Mouse (Mus musculus): ENCODE data around the gene Cntfr.
"Not testable (repeated sequence)": the region's sequence is repeated elsewhere in the genome, so short reads cannot be mapped to it uniquely, and the experiment has no call there.

Gene Cntfr

GRCm38 (mm10) chr4:41710229-41710628, 13.3 kb upstream of the Cntfr start:
- no peak for DNase-seq (ENCODE audit: low spot score in 2 of 2)

DNA sequence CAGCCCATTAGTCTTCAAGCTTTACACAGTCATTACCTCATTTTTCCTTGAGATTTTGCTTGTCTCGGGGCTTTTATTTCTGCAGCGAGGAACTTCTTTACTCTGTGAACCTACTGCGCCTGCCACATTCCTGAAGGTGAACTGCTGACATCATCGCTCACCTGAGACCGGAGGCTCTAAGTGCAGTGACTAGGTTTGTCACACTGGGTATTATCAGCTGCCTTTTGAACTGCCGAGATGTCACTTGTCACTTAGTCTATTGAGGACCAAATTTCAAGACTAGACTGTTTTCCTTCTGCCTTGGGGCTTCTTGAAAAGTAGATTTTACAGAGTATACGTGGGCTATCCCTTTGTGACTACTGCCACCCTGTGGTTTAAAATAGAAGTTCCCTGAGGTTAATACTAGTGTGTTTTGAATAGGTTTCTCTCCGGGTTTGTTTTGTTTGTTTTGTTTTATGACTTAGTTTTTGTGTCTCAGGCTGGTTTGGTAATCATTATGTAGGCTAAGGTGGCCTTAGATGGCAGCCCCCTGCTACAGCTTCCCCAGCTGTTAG, 11.4 kb upstream of the Cntfr start:
- DNase-seq (ENCODE audit: low spot score in 2 of 2) = no peak

DNA sequence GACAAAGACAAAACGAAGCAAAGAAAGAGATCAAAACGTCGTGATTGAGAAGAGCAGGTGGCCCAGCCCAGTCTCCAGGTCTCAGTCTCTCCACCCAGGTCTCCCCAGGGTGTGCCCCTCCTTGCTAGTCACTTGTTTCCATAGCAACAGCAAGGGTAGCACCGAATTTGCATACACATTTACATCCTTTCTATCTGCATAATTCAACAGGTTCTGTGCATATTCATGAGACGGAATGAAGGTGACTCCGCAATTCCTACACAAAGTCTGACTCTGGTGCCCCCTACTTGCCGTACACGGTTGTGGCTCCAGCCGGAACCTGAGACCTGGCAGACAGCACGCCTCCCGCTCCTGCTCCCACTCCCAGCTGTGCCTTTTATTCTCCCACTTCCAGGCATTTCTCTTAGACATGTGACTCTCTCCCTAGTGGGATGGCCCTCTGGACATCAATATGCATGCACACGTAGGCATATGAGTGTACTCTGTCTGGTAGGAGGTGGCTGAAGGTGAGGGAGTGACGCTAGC, 10.2 kb upstream of the Cntfr start:
- DNase-seq (ENCODE audit: low spot score in 2 of 2) = peak; percentile 69 to 80

GRCm38 (mm10) chr4:41705922-41706754, 9.2 kb upstream of the Cntfr start:
- no peak for DNase-seq (ENCODE audit: low spot score in 2 of 2)

DNA sequence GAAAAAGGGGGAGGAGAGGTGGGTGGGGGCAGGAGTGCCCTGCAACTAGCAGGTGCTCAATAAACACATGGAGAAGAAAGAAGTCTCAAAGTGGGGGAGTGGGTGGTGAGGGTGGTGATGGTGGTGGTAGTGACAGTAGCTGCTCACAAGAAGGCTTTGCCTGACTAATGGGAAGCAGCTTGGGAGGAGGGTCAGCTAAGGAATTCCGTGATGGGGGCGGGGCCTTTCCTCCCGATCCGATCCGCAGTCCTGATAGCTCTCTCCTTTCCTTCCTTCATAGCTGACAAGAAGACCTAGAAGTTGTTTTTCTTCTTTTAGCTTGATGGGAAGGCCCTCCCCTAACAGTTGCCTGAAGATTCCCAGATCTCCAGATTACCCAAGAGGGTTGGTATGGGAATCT, 7.8 kb upstream of the Cntfr start:
- DNase-seq (ENCODE audit: low spot score in 2 of 2) = no peak

DNA sequence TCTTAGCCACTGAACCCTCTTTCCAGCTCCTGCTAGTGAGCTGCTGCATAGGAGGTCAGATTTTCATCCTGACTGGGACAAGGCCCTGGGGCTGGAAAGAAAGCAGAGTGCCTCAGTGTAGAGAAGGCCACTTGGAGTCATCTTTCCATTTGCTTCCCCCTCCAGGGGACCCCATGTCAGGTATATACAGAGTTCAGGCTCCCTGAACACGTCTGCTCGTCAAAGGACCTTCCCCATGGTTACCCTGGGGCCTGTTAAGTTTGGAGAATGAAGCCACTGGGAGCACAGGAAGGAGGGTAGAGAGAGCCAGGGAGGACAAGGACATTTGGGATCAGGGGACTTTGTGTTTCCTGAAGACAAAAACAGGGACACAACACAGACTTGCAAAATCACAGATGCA, 5.3 kb upstream of the Cntfr start:
- not testable (repeated sequence) for DNase-seq (ENCODE audit: low spot score in 2 of 2)

- DNase-seq (ENCODE audit: low spot score in 2 of 2) = not testable (repeated sequence)
Measured at GRCm38 (mm10) chr4:41700224-41700623, 3.3 kb upstream of the Cntfr start.

DNA sequence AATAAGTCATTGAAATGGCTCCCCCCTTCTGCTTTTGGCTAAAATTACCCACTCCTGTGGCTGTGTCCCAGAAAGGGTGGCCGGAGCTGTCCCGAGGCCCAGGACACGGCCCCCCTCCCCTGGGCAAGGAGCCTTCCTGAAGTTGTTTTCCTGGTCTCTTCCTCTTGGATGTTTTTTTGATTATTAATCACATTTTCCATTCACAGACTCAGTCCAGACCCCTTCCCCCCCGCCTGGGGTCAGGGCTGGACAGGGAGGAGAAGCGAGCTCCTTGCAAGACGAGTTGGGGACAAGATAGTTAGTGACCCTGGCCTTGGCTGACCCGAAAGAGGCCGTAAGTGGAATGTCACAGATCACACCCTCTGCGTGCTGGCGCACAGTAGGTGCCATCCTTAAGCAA, 2.9 kb upstream of the Cntfr start, which contains the start of gene Il11ra1:
Il11ra1 (plus strand) TSS at position 207 of the 400 bp plus-strand sequence.
- not testable (repeated sequence) for DNase-seq (ENCODE audit: low spot score in 2 of 2)

- not testable (repeated sequence) for DNase-seq (ENCODE audit: low spot score in 2 of 2)
Measured at GRCm38 (mm10) chr4:41698421-41699016, 1.6 kb upstream of the Cntfr start.

GRCm38 (mm10) chr4:41696452-41696851, 437 bp downstream of the Cntfr start:
- not testable (repeated sequence) for DNase-seq (ENCODE audit: low spot score in 2 of 2)

GRCm38 (mm10) chr4:41695800-41696199, 1.1 kb downstream of the Cntfr start:
- DNase-seq (ENCODE audit: low spot score in 2 of 2) = not testable (repeated sequence)

DNA sequence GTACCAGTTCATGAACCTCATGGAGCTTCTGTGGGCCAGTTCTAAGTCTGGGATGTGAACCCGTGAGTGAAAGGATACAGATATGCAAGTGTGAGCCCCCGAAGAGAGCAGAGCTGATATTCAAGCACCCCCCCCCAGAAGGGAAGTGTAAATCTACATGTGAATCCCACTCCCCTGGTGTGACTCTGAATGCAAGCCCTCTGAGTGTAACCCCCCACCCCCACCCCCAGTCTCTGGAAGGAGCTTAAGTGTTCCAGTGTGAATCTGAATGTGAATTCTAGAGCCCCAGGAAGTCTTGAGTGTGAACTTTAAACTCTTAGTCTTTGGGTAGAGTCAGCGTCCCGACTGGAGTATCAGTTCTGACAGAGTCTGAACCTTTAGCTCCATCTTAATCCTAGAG, 3.4 kb downstream of the Cntfr start:
- DNase-seq (ENCODE audit: low spot score in 2 of 2) = not testable (repeated sequence)

DNA sequence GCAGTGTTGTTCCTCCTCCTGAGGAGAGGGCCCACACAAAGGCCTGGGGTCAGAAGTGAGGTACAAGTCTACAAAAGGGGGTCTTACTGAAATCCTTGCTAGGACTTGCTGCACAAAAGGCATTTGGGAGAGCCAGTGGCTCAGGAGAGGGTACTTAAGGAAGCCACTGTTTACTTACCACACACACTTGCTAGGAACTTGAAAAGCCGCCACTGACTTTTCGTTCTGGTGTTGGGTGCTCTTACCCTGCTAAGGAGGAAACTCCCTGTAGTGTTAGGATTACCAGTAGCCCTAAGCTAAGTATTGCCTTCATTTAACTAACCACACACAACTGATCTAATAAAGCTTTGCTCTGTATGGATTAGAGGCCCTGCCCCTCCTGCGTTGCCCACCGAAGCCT, 6.9 kb downstream of the Cntfr start:
- not testable (repeated sequence) for DNase-seq (ENCODE audit: low spot score in 2 of 2)

- not testable (repeated sequence) for DNase-seq (ENCODE audit: low spot score in 2 of 2)
Measured at GRCm38 (mm10) chr4:41688562-41688961, 8.3 kb downstream of the Cntfr start.

DNA sequence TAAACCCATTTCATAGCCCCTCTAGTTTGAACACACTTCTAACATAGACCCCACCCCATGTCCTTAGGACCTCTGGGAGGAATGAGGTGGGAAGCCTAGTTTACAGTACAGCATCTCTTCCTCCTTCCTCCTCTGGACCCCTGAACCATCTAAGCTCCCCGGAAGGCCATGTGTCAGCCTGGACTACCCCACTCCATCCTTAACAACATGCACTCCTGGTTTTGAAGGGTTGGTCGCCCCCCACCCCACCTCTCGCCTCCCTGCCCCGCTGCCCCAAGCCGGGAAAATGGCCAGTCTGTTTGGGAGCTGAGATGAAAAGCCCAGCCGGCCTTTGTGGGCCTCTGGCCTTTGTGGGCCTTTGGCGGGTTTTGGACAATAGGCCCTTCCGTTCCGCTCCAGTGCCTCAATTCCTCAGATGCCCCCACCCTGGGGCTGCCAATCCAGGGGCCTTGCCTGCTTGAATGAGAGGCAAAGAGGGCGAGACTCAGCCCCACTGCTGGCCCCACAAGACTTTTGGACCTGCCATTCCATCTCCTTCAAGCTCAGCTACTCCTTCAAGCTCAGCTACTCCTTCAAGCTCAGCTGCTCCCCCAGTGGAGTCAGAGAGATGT, 10.9 kb downstream of the Cntfr start:
- DNase-seq (ENCODE audit: low spot score in 2 of 2) = not testable (repeated sequence)

DNA sequence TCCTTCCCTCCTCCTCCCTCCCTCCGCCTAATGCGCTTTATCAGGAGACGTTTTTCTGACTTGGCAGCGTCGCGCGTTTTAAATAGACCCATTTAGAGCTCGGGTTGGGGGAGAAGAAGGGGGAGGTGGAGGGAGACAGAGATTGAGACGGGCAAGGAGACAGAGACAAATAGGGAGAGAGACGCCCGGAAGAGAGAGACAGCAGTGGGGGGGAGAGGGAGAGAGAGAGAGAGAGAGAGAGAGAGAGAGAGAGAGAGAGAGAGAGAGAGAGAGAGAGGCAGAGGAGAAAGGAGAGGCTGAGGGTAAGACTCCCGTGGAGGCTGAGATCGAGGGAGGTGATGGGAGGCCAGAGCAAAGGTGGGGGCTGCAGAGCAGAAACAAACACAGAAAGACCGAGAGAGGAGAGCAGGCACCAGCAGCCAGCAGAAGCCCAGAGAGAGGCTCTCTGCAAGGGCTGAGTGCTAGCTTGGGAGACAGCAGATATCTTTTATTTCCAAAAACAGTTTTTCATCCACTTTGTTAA, 11.9 kb downstream of the Cntfr start:
- not testable (repeated sequence) for DNase-seq (ENCODE audit: low spot score in 2 of 2)

- DNase-seq (ENCODE audit: low spot score in 2 of 2) = not testable (repeated sequence)
Measured at GRCm38 (mm10) chr4:41684131-41684930, 12.6 kb downstream of the Cntfr start.

GRCm38 (mm10) chr4:41683303-41683702, 13.6 kb downstream of the Cntfr start:
- not testable (repeated sequence) for DNase-seq (ENCODE audit: low spot score in 2 of 2)

GRCm38 (mm10) chr4:41682789-41683188, 14.1 kb downstream of the Cntfr start:
- DNase-seq (ENCODE audit: low spot score in 2 of 2) = no peak

DNA sequence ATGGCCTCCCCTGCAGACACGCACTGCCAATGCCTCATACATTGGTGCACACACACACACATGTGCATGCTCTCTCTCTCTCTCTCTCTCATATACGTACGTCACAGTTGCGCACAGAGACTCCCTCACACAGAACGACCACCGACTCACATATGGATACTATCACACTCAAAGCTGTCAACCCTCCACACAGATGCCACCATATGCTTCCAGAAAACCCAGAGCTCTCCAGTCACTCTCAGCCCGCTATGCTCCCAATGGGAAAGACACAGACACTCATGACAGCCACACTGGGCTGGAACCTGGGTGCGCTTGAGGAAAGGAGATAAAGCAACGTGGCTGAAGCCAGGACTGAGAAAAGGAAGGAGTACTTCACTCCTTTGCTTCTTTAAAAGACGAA, 14.9 kb downstream of the Cntfr start:
- no peak for DNase-seq (ENCODE audit: low spot score in 2 of 2)

- no peak for DNase-seq (ENCODE audit: low spot score in 2 of 2)
Measured at GRCm38 (mm10) chr4:41681176-41681575, 15.7 kb downstream of the Cntfr start.

Data from frontal cortex, postnatal 10 days (tissue).